Mouse (Mus musculus) liver, adult 10 weeks (tissue): Measurements from ENCODE around the gene Exoc8. TPM values are rescaled to one million over a fixed set of nuclear protein-coding genes. Genes with fewer than 3 reads are reported as not detected.

Source experiments
- polyA plus RNA-seq: library from polyadenylated mRNA; stranded (reverse); fragments of 350-450 nt; fragmentation: Illumina TruSeq; extraction: RNeasy Lipid Tissue Mini Kit (QIAGEN cat#74804); gene quantifications from one replicate; pipeline ENCODE4 v1.2.3, GENCODE M21; 2014; ENCODE audit warnings: low read depth, low replicate concordance

Exoc8 gene
- 5.0 TPM for polyA plus RNA-seq

GRCm38 (mm10) chr8:124897386-124898250 is at the start of gene Exoc8, which contains the start of gene Sprtn:
Gene Exoc8 (minus strand): TSS chr8:124897705.
Gene Sprtn (plus strand): TSS chr8:124897886.

GRCm38 (mm10) chr8:124862321-124863162 is 35.0 kb downstream of the Exoc8 start, which contains the start of the genes Gnpat and 2810004N23Rik:
Gene Gnpat (plus strand): TSS chr8:124863033.
Gene 2810004N23Rik (minus strand): TSS chr8:124863120.

Other genes starting within 250 kb of the Exoc8 start
- gene 2310022B05Rik, start 234.3 kb downstream of the Exoc8 start, polyA plus RNA-seq: 4.1 TPM
- gene Ttc13, start 175.7 kb downstream of the Exoc8 start, polyA plus RNA-seq: 20.0 TPM
- 1.4 TPM for gene Arv1, start 175.6 kb downstream of the Exoc8 start, polyA plus RNA-seq
- 9.7 TPM for gene Fam89a, start 145.9 kb downstream of the Exoc8 start, polyA plus RNA-seq
- gene Trim67, start 104.6 kb downstream of the Exoc8 start, polyA plus RNA-seq: not detected
- gene Gnpat, start 34.7 kb downstream of the Exoc8 start, polyA plus RNA-seq: 38.5 TPM
- 27.9 TPM for gene 2810004N23Rik, start 34.6 kb downstream of the Exoc8 start, polyA plus RNA-seq
- gene Sprtn, start 181 bp upstream of the Exoc8 start, polyA plus RNA-seq: 5.5 TPM
- gene Egln1, start 51.6 kb upstream of the Exoc8 start, polyA plus RNA-seq: 14.8 TPM
- 25.2 TPM for gene Tsnax, start 115.3 kb upstream of the Exoc8 start, polyA plus RNA-seq
- gene Disc1, start 156.5 kb upstream of the Exoc8 start, polyA plus RNA-seq: not detected